Mouse (Mus musculus) megakaryocyte, adult 5-6 weeks (primary cell): Measurements from ENCODE around the gene Ubl7. TPM values are rescaled to one million over a fixed set of nuclear protein-coding genes. Genes with fewer than 3 reads are reported as not detected.

Source experiments
- ATAC-seq: 2 replicates; pipeline ENCODE4 v1.8.0; 2016; ENCODE audit warnings: mild to moderate bottlenecking, inconsistent platforms; ENCODE audit not compliant: poor library complexity, severe bottlenecking
- total RNA-seq, 2 experiments: library from RNA; stranded (forward) in 1 of 2; stranded (reverse) in 1 of 2; fragments of 153-499, 151-499 nt in 1 of 2; fragments of 221-1000, 200-1000 nt in 1 of 2; gene quantifications; 2 replicates each; pipeline versions ENCODE4 v1.2.3 to v1.2.4; 2015 to 2017

The Ubl7 gene
- total RNA-seq, 2 experiments from 2014 or later = 27.7 to 95.7 TPM

DNA sequence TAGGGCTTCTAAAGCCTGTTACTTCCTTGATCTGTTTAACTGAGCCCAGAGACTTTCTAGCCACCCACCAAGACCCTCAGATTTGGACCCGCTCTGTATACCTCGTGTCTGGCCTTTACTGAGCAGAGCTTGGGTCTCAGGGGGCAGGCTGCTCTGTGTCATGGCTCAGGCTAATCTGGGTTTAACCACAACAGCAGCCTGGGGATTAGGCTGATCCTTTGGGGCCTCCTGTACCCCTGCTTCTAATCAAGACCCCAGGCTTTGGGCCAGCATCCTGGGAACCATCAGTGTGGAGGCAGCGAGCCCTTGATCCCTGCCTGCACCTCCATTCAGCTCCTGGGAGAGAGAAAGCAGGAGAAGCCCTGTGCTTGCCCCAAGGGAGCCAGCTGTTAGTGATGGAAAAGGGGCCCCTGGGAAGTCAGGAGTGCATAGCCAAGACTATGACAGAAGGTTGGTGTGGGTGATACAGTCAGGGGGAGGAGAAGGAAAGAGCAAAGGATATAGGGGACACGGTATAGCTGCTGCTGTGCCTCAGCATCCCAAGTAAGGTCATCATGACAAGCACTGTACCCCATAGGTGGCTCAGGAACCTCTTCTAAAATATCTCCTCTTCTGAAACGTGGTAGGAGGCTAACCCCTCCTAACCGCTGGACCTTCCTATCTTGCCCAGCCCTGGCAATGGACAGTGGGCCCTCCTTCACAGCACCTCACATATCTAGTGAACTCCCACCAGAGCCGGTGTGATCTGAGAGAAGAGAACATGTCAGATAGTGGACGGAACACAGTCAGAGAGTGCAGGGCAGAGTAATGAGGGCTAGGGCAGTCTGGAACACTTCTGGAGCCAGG lies 35.2 kb downstream of the Ubl7 start:
- no peak for ATAC-seq

DNA sequence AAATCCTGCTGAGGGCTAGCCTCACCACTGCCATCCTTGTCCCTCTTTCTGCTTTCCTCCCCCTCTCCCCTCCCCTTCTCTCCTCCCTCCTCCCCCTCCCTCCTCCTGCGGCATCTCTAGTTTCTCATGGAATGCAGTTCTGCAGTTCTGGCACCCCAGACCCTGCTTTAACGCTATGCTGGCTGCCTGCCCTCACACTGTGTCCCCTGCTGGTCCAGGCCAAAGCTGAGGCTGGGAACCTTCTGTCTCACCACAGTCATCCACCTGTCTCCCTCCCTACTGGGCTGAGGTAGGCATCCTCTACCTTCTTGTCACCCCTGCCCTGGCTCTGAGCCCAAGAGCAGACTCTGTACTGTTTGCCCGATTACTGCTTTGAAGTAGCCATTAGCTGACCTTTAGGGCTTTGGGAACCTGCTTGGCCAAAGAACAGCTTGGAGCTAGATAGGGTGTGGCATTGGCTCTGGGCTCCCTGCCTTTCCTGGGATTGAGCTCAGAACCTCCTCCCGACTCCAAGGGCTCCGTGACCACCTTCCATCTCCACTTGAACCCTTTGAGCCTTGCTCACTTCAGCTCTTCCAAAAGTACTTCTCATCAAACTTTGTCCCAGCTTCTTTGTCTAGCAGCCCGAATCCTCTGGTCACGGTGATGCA lies 36.7 kb downstream of the Ubl7 start:
- no peak for ATAC-seq

GRCm38 (mm10) chr9:57948333-57948931 lies 37.7 kb downstream of the Ubl7 start:
- ATAC-seq = no peak

GRCm38 (mm10) chr9:57949102-57949704 lies 38.4 kb downstream of the Ubl7 start:
- no peak for ATAC-seq

DNA sequence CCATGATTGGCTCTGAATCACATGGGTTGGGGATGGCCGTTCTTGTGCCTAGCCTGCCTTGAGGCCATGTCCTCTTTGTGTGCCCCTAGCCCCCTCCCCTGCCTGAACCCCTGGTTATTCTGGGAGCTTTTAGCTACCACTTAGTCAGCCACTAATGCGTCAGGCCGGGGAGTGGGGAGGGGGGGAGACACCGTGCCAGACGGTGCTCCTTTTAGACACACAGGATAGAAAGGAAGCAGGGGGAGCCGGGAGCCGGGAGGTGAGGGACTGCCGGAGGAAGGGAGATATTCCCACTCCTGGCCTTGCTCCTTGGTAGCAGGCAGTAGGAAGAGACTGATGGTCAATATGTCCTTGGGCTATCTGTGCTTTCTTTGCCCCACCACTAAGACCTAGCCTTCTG lies 39.1 kb downstream of the Ubl7 start:
- ATAC-seq = no peak

- ATAC-seq = no peak
Observed at GRCm38 (mm10) chr9:57950519-57950918, 39.7 kb downstream of the Ubl7 start.

DNA sequence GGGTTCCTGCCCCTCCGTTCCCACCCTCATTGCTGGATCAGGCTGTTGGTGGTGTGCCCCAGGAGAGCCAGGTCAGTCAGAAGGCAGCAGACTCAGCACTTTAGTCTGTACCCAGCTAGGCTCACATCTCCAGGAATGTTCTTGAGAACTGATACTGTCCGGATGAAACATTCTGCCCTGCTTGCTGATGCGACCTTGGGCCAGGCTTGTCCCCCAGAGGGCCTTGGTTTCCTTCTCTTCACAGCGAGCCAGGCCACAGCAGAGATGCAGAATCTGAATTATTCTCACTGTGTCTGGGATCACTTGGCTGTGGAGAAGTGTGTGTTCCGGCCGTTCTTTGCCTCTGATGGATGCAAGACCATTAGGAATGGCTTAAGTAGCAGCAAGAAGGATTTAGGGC lies 41.2 kb downstream of the Ubl7 start:
- ATAC-seq = no peak

- no peak for ATAC-seq
Observed at GRCm38 (mm10) chr9:57954962-57955744, 44.4 kb downstream of the Ubl7 start.

GRCm38 (mm10) chr9:57955764-57956163 lies 45.0 kb downstream of the Ubl7 start:
- no peak for ATAC-seq

DNA sequence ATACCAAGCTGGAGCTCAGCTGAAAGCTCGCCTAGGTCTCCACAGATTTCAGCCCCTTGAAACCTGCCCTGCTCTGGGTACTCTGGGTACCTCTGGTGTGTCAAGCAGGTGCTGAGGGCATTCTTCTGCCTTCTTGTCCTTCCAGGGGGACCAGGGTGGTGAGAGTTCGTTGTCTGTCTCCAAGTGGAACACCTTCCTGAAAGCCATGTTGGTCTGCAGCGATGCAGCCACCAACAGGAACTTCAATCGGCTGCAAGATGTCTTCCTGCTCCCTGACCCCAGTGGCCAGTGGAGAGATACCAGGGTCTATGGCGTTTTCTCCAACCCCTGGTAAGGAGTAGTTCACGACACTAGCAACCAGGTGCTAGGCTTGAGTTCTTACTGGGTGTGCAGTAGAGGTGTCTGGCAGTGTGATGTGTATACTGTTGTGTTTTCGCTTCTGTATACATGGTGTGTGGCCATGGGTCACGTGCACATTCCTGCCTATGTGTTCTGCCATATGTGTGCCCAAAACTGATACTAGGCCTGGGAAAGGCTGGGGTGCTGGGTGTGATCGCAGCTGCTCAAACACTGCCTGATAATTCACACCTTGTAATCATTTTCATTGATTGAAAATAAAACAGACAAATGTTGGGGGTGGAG lies 45.5 kb downstream of the Ubl7 start:
- ATAC-seq = no peak

DNA sequence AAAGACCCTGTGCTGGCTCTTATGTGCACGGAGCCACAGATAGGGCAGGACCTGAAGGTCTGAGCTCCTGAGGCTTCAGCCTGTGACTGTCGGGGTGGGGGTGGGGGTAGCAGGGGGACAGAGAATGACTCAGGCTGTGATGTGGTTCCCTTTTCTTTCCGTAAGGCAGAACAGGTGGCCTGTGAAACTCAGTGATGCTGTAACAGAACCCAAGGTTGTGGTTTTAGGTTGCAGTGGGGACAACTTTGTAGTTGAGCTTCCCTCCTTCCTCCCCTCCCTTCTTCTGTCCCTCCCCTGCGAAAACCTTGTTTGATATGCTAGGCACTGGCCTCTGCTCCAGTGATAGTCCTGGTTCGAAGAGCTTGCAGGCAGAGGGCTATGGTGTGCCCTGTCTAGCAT lies 46.1 kb downstream of the Ubl7 start:
- peak; percentile 94 for ATAC-seq

GRCm38 (mm10) chr9:57958615-57959014 lies 47.8 kb downstream of the Ubl7 start:
- ATAC-seq = no peak

DNA sequence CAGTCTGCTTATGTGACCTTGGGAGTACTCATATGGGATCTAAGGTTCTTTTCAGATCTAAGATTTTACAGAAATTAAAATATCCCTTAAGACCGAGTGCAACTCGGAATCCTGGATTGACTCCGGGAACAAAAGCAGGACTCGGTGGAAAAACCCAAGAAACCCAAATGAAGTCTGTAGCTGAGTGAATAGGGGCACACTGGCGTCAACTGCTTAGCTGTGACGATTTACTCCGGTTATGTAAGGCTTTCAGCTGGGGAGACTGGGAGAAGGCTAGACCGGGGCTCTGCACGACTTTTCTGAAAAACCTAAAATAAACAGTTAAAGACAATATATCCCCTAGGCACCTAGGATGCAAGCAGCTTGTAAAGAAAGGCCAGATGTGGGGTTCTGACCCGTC lies 48.6 kb downstream of the Ubl7 start:
- no peak for ATAC-seq

- no peak for ATAC-seq
Observed at GRCm38 (mm10) chr9:57959886-57960866, 49.4 kb downstream of the Ubl7 start.

DNA sequence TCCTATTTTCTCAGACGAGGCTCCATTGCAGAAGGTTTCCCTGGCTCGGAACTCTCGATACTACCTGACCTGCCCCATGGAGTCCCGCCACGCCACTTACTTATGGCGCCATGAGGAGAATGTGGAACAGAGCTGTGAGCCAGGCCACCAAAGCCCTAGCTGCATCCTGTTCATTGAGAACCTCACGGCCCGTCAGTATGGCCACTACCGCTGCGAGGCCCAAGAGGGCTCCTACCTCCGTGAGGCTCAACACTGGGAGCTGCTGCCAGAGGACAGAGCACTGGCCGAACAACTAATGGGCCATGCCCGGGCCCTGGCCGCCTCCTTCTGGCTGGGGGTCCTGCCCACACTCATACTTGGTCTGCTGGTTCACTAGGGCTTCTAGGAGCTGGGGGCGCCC lies 50.4 kb downstream of the Ubl7 start:
- no peak for ATAC-seq

GRCm38 (mm10) chr9:57961863-57962778 lies 51.3 kb downstream of the Ubl7 start:
- no peak for ATAC-seq

GRCm38 (mm10) chr9:57963249-57963997 lies 52.6 kb downstream of the Ubl7 start:
- ATAC-seq = no peak
